Mouse (Mus musculus): ENCODE data around the gene Acox1. TPM values are rescaled to one million over a fixed set of nuclear protein-coding genes. Genes with fewer than 3 reads are reported as not detected.
A peak's percentile ranks its signal among the peaks of the same experiment; 100 is the strongest.

The Acox1 gene
- polyA plus RNA-seq, 1 experiment = 67.9 TPM

- 1% methylated on average over 20 of the region's 20 CpGs for WGBS
- no peak for DNase-seq
- H3K4me3 ChIP-seq (replicated peaks; ENCODE audit: extremely low read depth, low read depth, low read length) = peak overlapping the region; percentile 86
- TF ChIP-seq POLR2A (IDR thresholded peaks at IDR 0.05; ENCODE audit: borderline replicate concordance, extremely low read depth, low read depth, low read length) = no peak
- TF ChIP-seq CTCF (IDR thresholded peaks at IDR 0.05; ENCODE audit: insufficient read depth, low read length) = no peak
- no peaks in the 10 kb centered on the region; the same call in 1 of the 2 replicates for H3K4me1 ChIP-seq (ENCODE audit: control insufficient read depth, insufficient read depth, low read length)
Observed at GRCm38 (mm10) chr11:116138096-116138467, 60.8 kb downstream of the Acox1 start.

GRCm38 (mm10) chr11:116134171-116134570, 64.7 kb downstream of the Acox1 start:
- WGBS = 88% methylated on average over 10 of the region's 10 CpGs
- no peak overlapping the region for H3K4me3 ChIP-seq (replicated peaks; ENCODE audit: extremely low read depth, low read depth, low read length)
- DNase-seq = no peak

DNA sequence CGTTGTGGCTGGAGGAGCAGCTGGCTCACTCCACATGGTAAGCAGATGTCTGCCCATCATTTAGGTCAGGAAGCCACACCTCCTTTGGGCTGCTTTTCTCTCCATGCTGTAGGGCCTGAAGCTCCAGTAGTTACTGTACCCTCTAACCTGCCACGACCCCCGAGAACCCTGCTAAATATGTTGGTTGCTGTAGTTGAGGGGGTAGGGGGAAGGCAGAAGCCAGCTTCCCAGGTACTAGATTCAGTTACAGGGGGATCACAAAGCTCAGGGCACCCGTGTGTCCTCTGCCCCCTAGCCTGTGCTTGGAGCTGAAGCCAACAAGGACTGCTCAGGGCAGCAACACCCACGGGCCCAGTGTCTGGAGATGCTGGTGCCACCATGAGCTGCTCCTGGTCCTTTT, 65.3 kb downstream of the Acox1 start:
- DNase-seq = no peak
- WGBS = 65% methylated on average over 5 of the region's 5 CpGs
- TF ChIP-seq POLR2A (IDR thresholded peaks at IDR 0.05; ENCODE audit: borderline replicate concordance, extremely low read depth, low read depth, low read length) (no peak), CTCF (IDR thresholded peaks at IDR 0.05; ENCODE audit: insufficient read depth, low read length) (no peak)
- H3K4me1 ChIP-seq (ENCODE audit: control insufficient read depth, insufficient read depth, low read length) = peaks cover 15% of the 10 kb centered on the region
- H3K4me3 ChIP-seq (replicated peaks; ENCODE audit: extremely low read depth, low read depth, low read length) = no peak overlapping the region

More at GRCm38 (mm10) chr11:116134171-116134570, 64.7 kb downstream of the Acox1 start:
- peaks cover 15% of the 10 kb centered on the region for H3K4me1 ChIP-seq (ENCODE audit: control insufficient read depth, insufficient read depth, low read length)
- TF ChIP-seq POLR2A (IDR thresholded peaks at IDR 0.05; ENCODE audit: borderline replicate concordance, extremely low read depth, low read depth, low read length) (no peak), CTCF (IDR thresholded peaks at IDR 0.05; ENCODE audit: insufficient read depth, low read length) (no peak)

GRCm38 (mm10) chr11:116132366-116133333, 66.2 kb downstream of the Acox1 start:
- Histone ChIP-seq H3K4me3 (replicated peaks; ENCODE audit: extremely low read depth, low read depth, low read length) (no peak overlapping the region), H3K4me1 (ENCODE audit: control insufficient read depth, insufficient read depth, low read length) (peaks cover 18% of the 10 kb centered on the region)
- 67% methylated on average over 16 of the region's 16 CpGs for WGBS
- TF ChIP-seq POLR2A (IDR thresholded peaks at IDR 0.05; ENCODE audit: borderline replicate concordance, extremely low read depth, low read depth, low read length) (no peak), CTCF (IDR thresholded peaks at IDR 0.05; ENCODE audit: insufficient read depth, low read length) (peak; percentile 30; the same call in 1 of the 2 replicates)
- DNase-seq = peak; percentile 20

GRCm38 (mm10) chr11:116131349-116132170, 67.3 kb downstream of the Acox1 start:
- Histone ChIP-seq H3K4me3 (replicated peaks; ENCODE audit: extremely low read depth, low read depth, low read length) (peak overlapping the region; percentile 94), H3K4me1 (ENCODE audit: control insufficient read depth, insufficient read depth, low read length) (peaks cover 23% of the 10 kb centered on the region)
- 79% methylated on average over 15 of the region's 15 CpGs for WGBS
- peak; percentile 20 for DNase-seq
- no peak for TF ChIP-seq CTCF (IDR thresholded peaks at IDR 0.05; ENCODE audit: insufficient read depth, low read length)
- TF ChIP-seq POLR2A (IDR thresholded peaks at IDR 0.05; ENCODE audit: borderline replicate concordance, extremely low read depth, low read depth, low read length) = no peak

DNA sequence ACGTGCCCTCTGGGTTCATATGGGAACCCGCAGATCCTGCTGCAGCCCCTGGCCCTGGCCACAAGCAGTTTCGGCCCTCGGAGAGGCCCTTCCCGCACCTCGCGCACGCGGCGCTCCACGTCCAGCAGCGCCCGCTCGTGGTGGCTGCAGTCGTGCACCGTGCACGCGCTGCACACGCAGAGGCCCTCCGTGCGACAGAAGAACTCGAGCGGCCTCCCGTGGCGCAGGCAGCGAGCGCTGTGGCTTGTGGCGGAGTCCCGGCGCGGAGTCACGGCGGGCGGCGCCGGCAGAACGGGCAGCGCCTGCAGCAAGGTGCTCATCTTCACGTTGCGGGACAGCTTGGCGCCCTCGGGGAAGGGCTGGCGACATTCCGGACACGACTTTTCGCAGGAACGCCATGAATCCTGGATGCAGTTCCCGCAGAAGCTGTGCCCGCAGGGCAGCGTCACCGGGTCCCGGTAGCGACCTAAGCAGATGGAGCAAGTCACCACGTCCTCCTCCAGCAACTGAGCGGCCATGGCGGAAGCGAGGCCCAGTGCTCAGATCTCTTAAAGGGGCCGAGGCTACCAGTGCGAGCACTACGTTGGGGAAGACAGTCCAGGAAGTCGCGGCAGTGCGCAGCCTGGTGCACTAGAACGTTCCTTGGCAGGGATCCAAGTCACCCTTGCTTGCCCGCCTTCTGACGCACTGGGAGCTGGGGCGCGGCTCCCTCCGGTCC, 68.2 kb downstream of the Acox1 start, which contains the start of gene Trim65:
Trim65 (minus strand) TSS at position 641 of the 718 bp plus-strand sequence.
- TF ChIP-seq CTCF (IDR thresholded peaks at IDR 0.05; ENCODE audit: insufficient read depth, low read length) = peak; percentile 62
- TF ChIP-seq POLR2A (IDR thresholded peaks at IDR 0.05; ENCODE audit: borderline replicate concordance, extremely low read depth, low read depth, low read length) = peak; percentile 89
- Histone ChIP-seq H3K4me3 (replicated peaks; ENCODE audit: extremely low read depth, low read depth, low read length) (peak within 1 kb of the TSS; percentile 94), H3K4me1 (ENCODE audit: control insufficient read depth, insufficient read depth, low read length) (peaks cover 23% of the 10 kb centered on the region)
- WGBS = under 1% methylated on average over 69 of the region's 69 CpGs
- peak; percentile 82 for DNase-seq

DNA sequence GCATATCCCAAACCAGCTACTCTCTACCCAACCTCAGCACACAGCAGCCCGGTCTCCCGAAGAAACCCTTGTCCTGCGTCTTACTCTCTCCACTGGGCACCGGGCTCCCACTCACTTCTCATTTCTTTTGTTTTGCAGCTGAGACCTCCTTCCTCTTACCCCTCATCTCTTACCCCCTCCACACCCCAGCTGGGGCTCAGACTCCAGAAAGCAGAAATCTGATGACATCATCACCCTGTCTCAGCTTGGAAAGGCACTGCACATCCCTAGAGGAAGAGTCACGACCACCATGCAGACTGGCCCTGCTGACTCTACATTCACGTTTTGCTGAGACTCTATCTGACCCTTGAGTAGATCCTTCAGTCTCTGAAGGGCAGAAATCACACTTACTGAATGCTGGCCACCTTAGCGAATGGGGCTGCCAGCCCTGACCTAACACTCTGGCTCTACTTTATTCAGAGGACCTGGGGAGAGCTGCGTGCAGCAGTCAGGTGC, 68.8 kb downstream of the Acox1 start:
- WGBS = 27% methylated on average over 8 of the region's 8 CpGs
- no peak for TF ChIP-seq CTCF (IDR thresholded peaks at IDR 0.05; ENCODE audit: insufficient read depth, low read length)
- no peak for TF ChIP-seq POLR2A (IDR thresholded peaks at IDR 0.05; ENCODE audit: borderline replicate concordance, extremely low read depth, low read depth, low read length)
- no peak for DNase-seq
- peak overlapping the region; percentile 94 for H3K4me3 ChIP-seq (replicated peaks; ENCODE audit: extremely low read depth, low read depth, low read length)
- peaks cover 23% of the 10 kb centered on the region for H3K4me1 ChIP-seq (ENCODE audit: control insufficient read depth, insufficient read depth, low read length)

GRCm38 (mm10) chr11:116129091-116129790, 69.6 kb downstream of the Acox1 start:
- 79% methylated on average over 9 of the region's 9 CpGs for WGBS
- H3K4me1 ChIP-seq (ENCODE audit: control insufficient read depth, insufficient read depth, low read length) = peaks cover 23% of the 10 kb centered on the region
- no peak overlapping the region for H3K4me3 ChIP-seq (replicated peaks; ENCODE audit: extremely low read depth, low read depth, low read length)
- DNase-seq = no peak
- TF ChIP-seq CTCF (IDR thresholded peaks at IDR 0.05; ENCODE audit: insufficient read depth, low read length) (no peak), POLR2A (IDR thresholded peaks at IDR 0.05; ENCODE audit: borderline replicate concordance, extremely low read depth, low read depth, low read length) (no peak)
